In genomic region chr4:21687783-21688702, GRCm38 (mm10) we compare ENCODE assay signal across 9 mouse cellular contexts. TPM values are rescaled to one million over a fixed set of nuclear protein-coding genes. Genes with fewer than 3 reads are reported as not detected.
A peak's percentile ranks its signal among the peaks of the same experiment; 100 is the strongest.
DNase-seq lines count a peak whose midpoint lies in the region; ATAC-seq lines count a peak whose summit lies in the region.
"Had no signal": no experiment of that assay in that cellular context is flagged by ENCODE, and none has a peak within 500 bp of the region (broad histone marks: within the 10 kb centered on the region; RNA-seq: fewer than 3 reads in every experiment).

No protein-coding gene starts in this region.

- WGBS in neural tube, embryonic 14.5 days: under 1% methylated on average over 50 of the region's 51 CpGs

- peaks cover 44% of the 10 kb centered on the region for H3K27me3 ChIP-seq in neural tube, embryonic 14.5 days (ENCODE audit: control insufficient read depth, insufficient read depth, low read length)

- peaks cover 13% of the 10 kb centered on the region; the same call in 1 of the 2 replicates for H3K4me1 ChIP-seq in neural tube, embryonic 14.5 days (ENCODE audit: control insufficient read depth, insufficient read depth, low read length)

- peak; percentile 61 for ATAC-seq in neural tube, embryonic 14.5 days (ENCODE audit: low read depth)
- no peak for ATAC-seq in inflammation-experienced regulatory T-cells, adult 6 months

- H3K27ac ChIP-seq in neural tube, embryonic 14.5 days (ENCODE audit: low read depth, low read length): peak overlapping the region; percentile 71

- H3K9ac ChIP-seq in neural tube, embryonic 14.5 days (replicated peaks; ENCODE audit: low read depth, low read length): peak overlapping the region; percentile 46

- peak; percentile 18 to 39 for DNase-seq in cerebellum, adult 18-20 months
- DNase-seq in cerebellum, postnatal 4 days (ENCODE audit: low spot score in 2 of 2): no peak
- DNase-seq in urinary bladder, postnatal 25 days (ENCODE audit: low spot score): peak; percentile 9
- DNase-seq in urinary bladder, adult 18-20 months (ENCODE audit: low spot score in 2 of 2): no peak
- DNase-seq in kidney, postnatal 36 days: peak; percentile 4 to 41
- no peak for DNase-seq in ovary, adult 18-20 months (ENCODE audit: low spot score)

- H3K4me2 ChIP-seq in neural tube, embryonic 14.5 days (ENCODE audit: low read depth, low read length): peak overlapping the region; percentile 73

- no peaks in the 10 kb centered on the region for H3K36me3 ChIP-seq in neural tube, embryonic 14.5 days (ENCODE audit: control insufficient read depth, insufficient read depth, low read length)

- H3K9me3 ChIP-seq in neural tube, embryonic 14.5 days (ENCODE audit: control insufficient read depth, low read length): no peaks in the 10 kb centered on the region

- H3K4me3 ChIP-seq in neural tube, embryonic 14.5 days (ENCODE audit: low read depth, low read length): peak overlapping the region; percentile 44

RNA-seq across cellular contexts. Expression of gene Prdm13, which starts 2.3 kb away (rescaled TPM):
- 0.36 and 0.50 TPM in 2 replicates for polyA plus RNA-seq in neural tube, embryonic 14.5 days (2014; fragmentation: Nextera tagmentation; extraction: Ambion mirVana)
- polyA plus RNA-seq in inflammation-experienced regulatory T-cells, adult 6 months (2017; shearing (Covaris generic)): not detected
- polyA plus RNA-seq: cortical plate, adult 2 months had no signal

RNA-seq across cellular contexts. Expression of gene Ccnc, which starts 39.5 kb away (rescaled TPM):
- 71.5 and 76.5 TPM in 2 replicates for polyA plus RNA-seq in neural tube, embryonic 14.5 days (2014; fragmentation: Nextera tagmentation; extraction: Ambion mirVana)
- polyA plus RNA-seq in inflammation-experienced regulatory T-cells, adult 6 months (2017; shearing (Covaris generic)): 10 to 100 TPM; 31.1 to 65.5 (median 40.1) TPM

Comparison
In these comparisons a context has a peak if more than half of its experiments do, and no peak if none do; other contexts are left out.
1. DNase-seq: peak in cerebellum, adult 18-20 months (2 of 2), urinary bladder, postnatal 25 days (single experiment) and kidney, postnatal 36 days (2 of 2); none in cerebellum, postnatal 4 days (0 of 2), urinary bladder, adult 18-20 months (0 of 2) and ovary, adult 18-20 months (single experiment).